Mouse (Mus musculus) urinary bladder, postnatal 25 days (tissue): Measurements from ENCODE around the gene Plpp1.

Experiments used
- DNase-seq: peaks from one replicate; pipeline ENCODE4 v3.0.0; 2022; ENCODE audit warnings: low spot score

Gene Plpp1

GRCm38 (mm10) chr13:112818125-112818524 lies 17.5 kb downstream of the Plpp1 start:
- no peak for DNase-seq

DNA sequence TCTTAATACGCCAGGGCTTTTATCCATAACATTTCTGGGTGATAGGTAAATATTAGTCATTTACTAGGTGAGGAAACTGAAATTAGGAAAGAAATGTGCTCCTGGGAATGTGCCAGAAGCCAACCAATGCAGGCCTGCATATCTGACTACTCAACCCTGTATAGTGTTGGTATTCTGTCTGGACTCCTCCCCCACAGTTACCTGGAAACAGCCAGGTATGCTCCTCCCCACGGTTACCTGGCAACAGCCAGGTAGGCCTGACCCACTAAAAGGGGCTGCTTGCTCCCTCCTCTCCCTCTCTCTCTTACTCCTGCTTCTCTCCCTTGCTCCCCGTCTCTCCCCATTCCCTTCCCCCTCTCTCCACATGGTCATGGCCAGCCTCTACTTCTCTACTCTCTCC lies 21.8 kb downstream of the Plpp1 start:
- DNase-seq: no peak

- no peak for DNase-seq
Measured at GRCm38 (mm10) chr13:112823236-112823910, 22.8 kb downstream of the Plpp1 start.

DNA sequence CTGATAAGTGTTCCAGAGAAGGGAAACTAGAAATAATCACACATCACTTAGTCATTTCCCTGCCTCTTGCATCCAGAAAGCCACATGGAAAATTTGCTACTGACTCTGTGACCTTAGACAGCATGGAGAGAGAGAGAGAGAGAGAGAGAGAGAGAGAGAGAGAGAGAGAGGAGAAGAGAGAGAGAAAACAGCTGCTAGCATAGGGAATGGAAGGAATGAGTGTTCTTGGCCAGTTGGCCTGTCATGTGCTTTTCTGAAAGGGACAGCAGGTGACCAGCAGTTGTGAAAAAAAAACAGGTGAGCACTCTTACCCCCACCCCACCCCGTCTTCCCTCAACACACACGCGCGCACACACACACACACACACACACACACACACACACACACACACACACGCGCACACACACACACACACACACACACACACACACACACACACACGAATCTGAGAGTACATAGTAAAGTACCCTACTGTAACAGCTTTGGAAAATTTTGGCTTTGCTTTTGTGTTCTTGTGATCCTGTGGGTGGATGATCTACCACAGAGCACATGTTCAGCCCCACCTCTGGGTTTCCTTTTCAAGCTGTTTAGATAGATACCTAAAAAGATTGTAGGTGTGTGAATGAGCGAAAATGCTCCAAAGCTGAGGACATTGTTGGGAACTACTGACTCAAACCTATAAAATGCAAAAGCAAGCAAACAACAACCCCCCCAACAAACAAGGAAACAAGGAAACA lies 23.5 kb downstream of the Plpp1 start:
- no peak for DNase-seq

- DNase-seq: no peak
Measured at GRCm38 (mm10) chr13:112825479-112825878, 24.9 kb downstream of the Plpp1 start.

GRCm38 (mm10) chr13:112829619-112830018 lies 29.0 kb downstream of the Plpp1 start:
- DNase-seq: no peak

GRCm38 (mm10) chr13:112832589-112832988 lies 32.0 kb downstream of the Plpp1 start:
- no peak for DNase-seq

GRCm38 (mm10) chr13:112833253-112833894 lies 32.8 kb downstream of the Plpp1 start:
- DNase-seq: no peak

GRCm38 (mm10) chr13:112833895-112834263 lies 33.3 kb downstream of the Plpp1 start:
- no peak for DNase-seq

DNA sequence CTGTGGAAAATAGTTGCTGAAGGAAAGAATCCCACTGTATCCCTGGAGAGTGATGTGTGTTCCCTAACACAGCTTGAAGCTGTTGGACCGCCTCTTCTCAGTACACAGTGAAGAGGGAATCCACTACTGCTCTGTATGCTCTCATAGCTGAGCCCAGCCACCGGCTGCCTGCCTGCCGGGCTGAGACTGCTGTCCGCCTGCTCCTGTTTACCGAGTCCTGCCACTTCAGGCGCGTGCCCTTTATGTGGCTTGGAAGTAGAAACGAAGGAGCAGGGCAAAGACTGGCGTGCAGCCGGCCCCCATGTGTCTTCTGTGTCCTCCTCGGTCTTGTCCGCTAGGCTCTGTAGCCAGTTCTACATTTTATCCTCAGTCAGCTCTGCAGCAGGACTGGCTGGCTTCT lies 34.5 kb downstream of the Plpp1 start:
- no peak for DNase-seq

GRCm38 (mm10) chr13:112836951-112837350 lies 36.4 kb downstream of the Plpp1 start:
- no peak for DNase-seq

GRCm38 (mm10) chr13:112837621-112838155 lies 37.1 kb downstream of the Plpp1 start:
- DNase-seq: no peak

GRCm38 (mm10) chr13:112838562-112839232 lies 38.1 kb downstream of the Plpp1 start:
- no peak for DNase-seq

GRCm38 (mm10) chr13:112840241-112841087 lies 39.9 kb downstream of the Plpp1 start:
- no peak for DNase-seq

DNA sequence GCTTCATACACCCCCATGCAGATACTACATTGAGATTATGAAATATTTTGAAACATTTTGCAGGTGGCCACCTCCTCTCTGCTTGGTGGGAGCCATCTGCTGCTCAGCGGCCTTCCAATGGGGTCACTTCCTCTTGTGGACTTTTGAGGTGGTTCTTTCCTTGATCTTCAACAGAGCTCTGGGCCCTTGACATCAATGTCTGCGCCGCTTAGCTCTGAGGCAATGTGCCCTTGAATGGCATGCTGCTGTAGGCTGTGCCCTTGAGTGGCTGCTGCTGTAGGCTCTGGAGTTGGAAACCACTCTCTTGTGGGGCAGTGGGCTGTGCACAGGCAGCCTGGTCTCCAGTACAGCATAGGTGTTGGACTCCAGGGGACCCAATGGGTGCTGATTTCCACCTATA lies 45.3 kb downstream of the Plpp1 start:
- DNase-seq: no peak

- DNase-seq: no peak
Measured at GRCm38 (mm10) chr13:112853710-112854316, 53.2 kb downstream of the Plpp1 start.

DNA sequence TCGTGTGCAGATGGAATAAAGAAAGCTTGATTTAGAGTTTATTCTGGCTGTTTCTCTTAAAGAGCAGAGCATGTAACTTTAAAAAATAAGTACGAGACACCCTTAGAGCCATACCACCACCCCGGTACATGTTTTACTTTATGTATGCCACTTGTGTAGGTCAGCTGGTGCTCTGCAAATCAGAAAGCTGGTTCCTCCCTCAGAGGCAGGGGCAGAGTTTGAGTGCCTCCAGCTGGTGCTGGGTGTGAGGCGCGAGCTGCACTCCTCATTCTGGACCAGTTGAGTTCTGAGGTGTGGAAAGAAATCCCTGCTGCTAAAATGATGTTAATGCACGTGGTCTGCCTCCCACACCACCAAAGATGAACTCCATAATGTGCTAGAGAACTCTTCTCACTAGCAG lies 53.8 kb downstream of the Plpp1 start:
- DNase-seq: no peak

DNA sequence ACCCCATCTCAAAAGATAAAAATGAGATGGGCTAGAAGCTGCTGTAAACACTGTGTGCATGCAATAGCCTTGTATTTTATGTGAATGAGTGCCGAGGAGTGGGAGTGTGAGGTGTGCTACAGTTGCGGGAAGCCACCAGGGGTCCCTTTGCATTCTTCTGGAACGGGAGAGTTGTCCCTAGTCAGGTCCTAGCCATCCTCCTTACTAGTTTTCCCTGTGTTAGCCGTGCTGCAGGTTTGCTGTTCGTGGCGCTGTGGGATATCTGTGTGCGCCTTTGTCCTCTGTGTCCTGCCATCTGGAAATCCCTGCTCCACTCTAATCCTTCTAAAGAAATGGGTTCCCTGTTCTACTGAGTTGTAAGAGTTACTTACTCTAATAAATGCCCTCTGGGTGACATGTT lies 57.3 kb downstream of the Plpp1 start:
- no peak for DNase-seq

DNA sequence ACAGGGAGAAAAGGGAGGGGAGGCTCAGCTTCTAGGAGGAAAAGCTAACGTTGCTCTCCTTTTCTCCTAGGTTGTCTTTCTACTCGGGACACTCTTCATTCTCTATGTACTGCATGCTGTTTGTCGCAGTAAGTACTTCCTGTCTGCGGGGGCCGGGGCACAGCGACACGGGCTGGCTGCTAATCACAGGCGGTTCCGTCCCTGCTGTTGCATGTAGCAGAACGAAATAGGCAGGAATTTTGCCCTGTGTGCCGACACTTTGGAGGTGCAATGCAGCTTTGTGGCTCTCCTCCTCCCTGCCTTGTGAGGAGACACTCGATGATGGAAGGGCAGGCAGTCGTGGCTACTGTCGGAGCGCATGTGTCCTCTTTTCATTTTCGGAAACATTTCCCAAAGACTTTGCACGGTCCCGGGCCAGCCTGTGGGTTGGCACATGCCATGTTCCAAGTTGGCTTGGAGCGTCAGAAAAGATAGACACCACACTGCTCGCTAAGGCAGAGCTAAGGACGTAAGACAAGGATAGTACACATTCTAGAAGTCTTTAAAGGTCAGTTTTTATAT lies 59.1 kb downstream of the Plpp1 start:
- DNase-seq: no peak

GRCm38 (mm10) chr13:112860370-112860769 lies 59.8 kb downstream of the Plpp1 start:
- DNase-seq: no peak

GRCm38 (mm10) chr13:112860911-112861310 lies 60.3 kb downstream of the Plpp1 start:
- DNase-seq: no peak
